Mouse (Mus musculus): ENCODE measurements at regions not wholly inside any gene's neighbourhood (a gene's known extent, or its start where the extent isn't known, plus 50 kb on each side); places are given as distances from the start of the nearest gene placed in this dataset.

GRCm38 (mm10) chr2:34042336-34042735 is 154.6 kb upstream of the Mvb12b start:
- H3K27me3 ChIP-seq (ENCODE audit: control insufficient read depth, insufficient read depth, insufficient read length) = peaks cover 6% of the 10 kb centered on the region
- no peaks in the 10 kb centered on the region for H3K36me3 ChIP-seq (ENCODE audit: control insufficient read depth, insufficient read depth)
- TF ChIP-seq USF1 (IDR thresholded peaks at IDR 0.05; ENCODE audit: low read depth) = no peak
- no peak for TF ChIP-seq FOSL1 (IDR thresholded peaks at IDR 0.05; ENCODE audit: insufficient read depth, low read length, poor library complexity, severe bottlenecking)
- no peak for TF ChIP-seq MAX (IDR thresholded peaks at IDR 0.05)
- no peak for TF ChIP-seq MYOG (IDR thresholded peaks at IDR 0.05; ENCODE audit: control insufficient read depth, extremely low read depth, insufficient read length)
- TF ChIP-seq MYOD1 (IDR thresholded peaks at IDR 0.05; ENCODE audit: control insufficient read depth, insufficient read length, low read depth) = no peak
- no peak for TF ChIP-seq CTCF (IDR thresholded peaks at IDR 0.05; ENCODE audit: control insufficient read depth, insufficient read depth, insufficient read length)
- TF ChIP-seq CEBPB (IDR thresholded peaks at IDR 0.05; ENCODE audit: low read depth) = no peak
- H3K4me3 ChIP-seq (ENCODE audit: insufficient read depth, poor library complexity, severe bottlenecking) = no peak overlapping the region
- H3K79me2 ChIP-seq (ENCODE audit: control insufficient read depth, insufficient read depth) = no peaks in the 10 kb centered on the region
- H3ac ChIP-seq (ENCODE audit: control insufficient read depth, insufficient read length, low read depth) = no peak overlapping the region
- no peaks in the 10 kb centered on the region for H3K79me3 ChIP-seq (ENCODE audit: low read depth)

GRCm38 (mm10) chr2:34038982-34039381 is 151.2 kb upstream of the Mvb12b start:
- Histone ChIP-seq H3K79me3 (ENCODE audit: low read depth) (no peaks in the 10 kb centered on the region), H3K4me3 (ENCODE audit: insufficient read depth, poor library complexity, severe bottlenecking) (no peak overlapping the region), H3K36me3 (ENCODE audit: control insufficient read depth, insufficient read depth) (no peaks in the 10 kb centered on the region), H3ac (ENCODE audit: control insufficient read depth, insufficient read length, low read depth) (no peak overlapping the region), H3K27me3 (ENCODE audit: control insufficient read depth, insufficient read depth, insufficient read length) (peaks cover 6% of the 10 kb centered on the region), H3K79me2 (ENCODE audit: control insufficient read depth, insufficient read depth) (no peaks in the 10 kb centered on the region)
- no peak for TF ChIP-seq CTCF (IDR thresholded peaks at IDR 0.05; ENCODE audit: control insufficient read depth, insufficient read depth, insufficient read length)

GRCm38 (mm10) chr2:34033212-34033611 is 145.5 kb upstream of the Mvb12b start:
- no peaks in the 10 kb centered on the region for H3K36me3 ChIP-seq (ENCODE audit: control insufficient read depth, insufficient read depth)
- H3K4me3 ChIP-seq (ENCODE audit: insufficient read depth, poor library complexity, severe bottlenecking) = no peak overlapping the region
- no peak overlapping the region for H3ac ChIP-seq (ENCODE audit: control insufficient read depth, insufficient read length, low read depth)
- no peaks in the 10 kb centered on the region for H3K27me3 ChIP-seq (ENCODE audit: control insufficient read depth, insufficient read depth, insufficient read length)
- no peaks in the 10 kb centered on the region for H3K79me3 ChIP-seq (ENCODE audit: low read depth)
- TF ChIP-seq MAX (IDR thresholded peaks at IDR 0.05) = no peak
- TF ChIP-seq FOSL1 (IDR thresholded peaks at IDR 0.05; ENCODE audit: insufficient read depth, low read length, poor library complexity, severe bottlenecking) = no peak
- TF ChIP-seq CEBPB (IDR thresholded peaks at IDR 0.05; ENCODE audit: low read depth) = no peak
- no peaks in the 10 kb centered on the region for H3K79me2 ChIP-seq (ENCODE audit: control insufficient read depth, insufficient read depth)

GRCm38 (mm10) chr2:34031421-34031820 is 143.7 kb upstream of the Mvb12b start:
- TF ChIP-seq CTCF (IDR thresholded peaks at IDR 0.05; ENCODE audit: control insufficient read depth, insufficient read depth, insufficient read length) = no peak
- TF ChIP-seq MYOD1 (IDR thresholded peaks at IDR 0.05; ENCODE audit: control insufficient read depth, insufficient read length, low read depth) = no peak
- no peak for TF ChIP-seq CEBPB (IDR thresholded peaks at IDR 0.05; ENCODE audit: low read depth)
- TF ChIP-seq FOSL1 (IDR thresholded peaks at IDR 0.05; ENCODE audit: insufficient read depth, low read length, poor library complexity, severe bottlenecking) = no peak
- TF ChIP-seq MYOG (IDR thresholded peaks at IDR 0.05; ENCODE audit: control insufficient read depth, extremely low read depth, insufficient read length) = no peak
- TF ChIP-seq USF1 (IDR thresholded peaks at IDR 0.05; ENCODE audit: low read depth) = no peak
- no peak for TF ChIP-seq MAX (IDR thresholded peaks at IDR 0.05)
- Histone ChIP-seq H3K4me3 (ENCODE audit: insufficient read depth, poor library complexity, severe bottlenecking) (no peak overlapping the region), H3ac (ENCODE audit: control insufficient read depth, insufficient read length, low read depth) (no peak overlapping the region), H3K27me3 (ENCODE audit: control insufficient read depth, insufficient read depth, insufficient read length) (no peaks in the 10 kb centered on the region), H3K79me2 (ENCODE audit: control insufficient read depth, insufficient read depth) (no peaks in the 10 kb centered on the region), H3K36me3 (ENCODE audit: control insufficient read depth, insufficient read depth) (no peaks in the 10 kb centered on the region), H3K79me3 (ENCODE audit: low read depth) (no peaks in the 10 kb centered on the region)

- Histone ChIP-seq H3K4me3 (ENCODE audit: insufficient read depth, poor library complexity, severe bottlenecking) (no peak overlapping the region), H3K79me3 (ENCODE audit: low read depth) (no peaks in the 10 kb centered on the region), H3K27me3 (ENCODE audit: control insufficient read depth, insufficient read depth, insufficient read length) (no peaks in the 10 kb centered on the region), H3K36me3 (ENCODE audit: control insufficient read depth, insufficient read depth) (no peaks in the 10 kb centered on the region), H3ac (ENCODE audit: control insufficient read depth, insufficient read length, low read depth) (no peak overlapping the region), H3K79me2 (ENCODE audit: control insufficient read depth, insufficient read depth) (no peaks in the 10 kb centered on the region)
- TF ChIP-seq FOSL1 (IDR thresholded peaks at IDR 0.05; ENCODE audit: insufficient read depth, low read length, poor library complexity, severe bottlenecking) (no peak), CEBPB (IDR thresholded peaks at IDR 0.05; ENCODE audit: low read depth) (no peak), MYOD1 (IDR thresholded peaks at IDR 0.05; ENCODE audit: control insufficient read depth, insufficient read length, low read depth) (no peak), USF1 (IDR thresholded peaks at IDR 0.05; ENCODE audit: low read depth) (no peak), MAX (IDR thresholded peaks at IDR 0.05) (no peak), CTCF (IDR thresholded peaks at IDR 0.05; ENCODE audit: control insufficient read depth, insufficient read depth, insufficient read length) (no peak), MYOG (IDR thresholded peaks at IDR 0.05; ENCODE audit: control insufficient read depth, extremely low read depth, insufficient read length) (no peak)
Observed at GRCm38 (mm10) chr2:34031001-34031412, 143.3 kb upstream of the Mvb12b start.

- H3K27me3 ChIP-seq (ENCODE audit: control insufficient read depth, insufficient read depth, insufficient read length) = no peaks in the 10 kb centered on the region
- H3K4me3 ChIP-seq (ENCODE audit: insufficient read depth, poor library complexity, severe bottlenecking) = no peak overlapping the region
- no peak for TF ChIP-seq CTCF (IDR thresholded peaks at IDR 0.05; ENCODE audit: control insufficient read depth, insufficient read depth, insufficient read length)
Observed at GRCm38 (mm10) chr2:34027445-34027844, 139.7 kb upstream of the Mvb12b start.

More at GRCm38 (mm10) chr2:34027445-34027844, 139.7 kb upstream of the Mvb12b start:
- Histone ChIP-seq H3K79me2 (ENCODE audit: control insufficient read depth, insufficient read depth) (no peaks in the 10 kb centered on the region), H3K79me3 (ENCODE audit: low read depth) (no peaks in the 10 kb centered on the region), H3K36me3 (ENCODE audit: control insufficient read depth, insufficient read depth) (no peaks in the 10 kb centered on the region), H3ac (ENCODE audit: control insufficient read depth, insufficient read length, low read depth) (no peak overlapping the region)

Measured in C2C12 (cell line).